Mouse (Mus musculus) spleen, postnatal 0 days (tissue): Measurements from ENCODE around the gene Olfr522. TPM values are rescaled to one million over a fixed set of nuclear protein-coding genes. Genes with fewer than 3 reads are reported as not detected.

Experiments
- polyA plus RNA-seq: library from polyadenylated mRNA; unstranded; fragments of >200 nt; fragmentation: Nextera tagmentation; extraction: Ambion mirVana; gene quantifications from 2 replicates; pipeline ENCODE4 v1.2.1, GENCODE M21; 2015

Olfr522 gene
- polyA plus RNA-seq, result not detected in 2 replicates

DNA sequence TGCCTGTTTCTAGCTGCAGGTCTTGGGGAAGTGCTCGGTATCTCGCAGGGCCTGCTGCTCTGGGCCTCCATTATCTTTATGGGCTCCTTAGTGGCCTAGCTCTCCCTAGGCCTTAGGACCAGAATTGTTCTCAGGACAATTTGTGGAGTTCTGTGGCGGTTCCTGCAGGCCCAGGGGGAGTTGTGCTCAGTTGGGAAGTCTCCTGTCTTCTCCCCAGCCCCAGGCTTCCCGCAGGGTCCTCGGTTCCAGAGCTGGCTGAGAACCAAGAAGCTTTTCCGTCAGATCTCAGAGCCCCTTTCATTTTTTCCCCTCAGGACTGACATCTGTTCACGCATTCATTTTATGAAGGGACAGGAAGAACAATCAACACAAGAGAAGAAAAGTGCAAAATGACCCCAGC lies at the start of gene Olfr522:
TSS of gene Olfr522 (minus strand) at position 101 of the 400 bp plus-strand sequence.

DNA sequence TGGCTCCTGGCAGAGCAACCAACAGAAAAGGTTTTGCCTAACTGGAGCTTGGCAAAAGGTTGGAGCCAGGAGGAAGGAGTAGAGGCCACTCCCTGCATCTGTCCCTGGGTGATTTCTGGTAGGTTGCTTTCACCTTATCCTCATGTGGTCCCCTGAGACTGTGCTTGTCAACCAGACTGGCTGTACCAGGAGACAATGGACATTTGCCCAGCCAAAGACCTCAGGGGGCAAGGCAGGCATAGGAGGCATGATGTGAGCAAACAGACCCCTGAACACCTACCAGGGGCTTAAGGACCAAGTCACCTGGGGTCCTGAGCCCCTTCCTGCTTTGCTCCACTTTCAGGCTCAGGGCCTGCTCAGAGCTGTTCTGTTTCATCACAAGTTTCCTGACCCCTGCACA lies 41.3 kb upstream of the Olfr522 start, which contains the start of gene Olfr524:
TSS of gene Olfr524 (minus strand) at position 101 of the 400 bp plus-strand sequence.

DNA sequence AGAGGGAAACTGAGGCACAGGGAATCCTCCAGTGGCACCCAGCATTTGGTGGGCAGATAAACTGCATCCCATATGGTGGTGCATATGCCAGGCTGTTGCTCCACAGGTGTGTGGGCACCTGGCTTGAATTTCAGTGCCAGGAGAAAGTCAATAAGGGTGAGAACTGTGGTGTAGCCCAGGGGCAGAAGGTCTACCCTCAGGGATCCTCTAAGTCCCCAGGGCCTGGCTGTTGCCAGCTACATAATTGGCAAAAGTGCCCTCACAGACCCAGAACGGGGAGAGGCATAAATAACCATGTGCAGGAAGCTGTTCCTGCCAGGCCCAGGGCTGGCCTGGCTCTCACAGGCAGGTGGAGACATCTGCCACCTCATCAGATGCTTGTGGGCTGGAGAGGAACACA lies 8.4 kb upstream of the Olfr522 start, which contains the start of gene Olfr523:
TSS of gene Olfr523 (plus strand) at position 282 of the 400 bp plus-strand sequence.

DNA sequence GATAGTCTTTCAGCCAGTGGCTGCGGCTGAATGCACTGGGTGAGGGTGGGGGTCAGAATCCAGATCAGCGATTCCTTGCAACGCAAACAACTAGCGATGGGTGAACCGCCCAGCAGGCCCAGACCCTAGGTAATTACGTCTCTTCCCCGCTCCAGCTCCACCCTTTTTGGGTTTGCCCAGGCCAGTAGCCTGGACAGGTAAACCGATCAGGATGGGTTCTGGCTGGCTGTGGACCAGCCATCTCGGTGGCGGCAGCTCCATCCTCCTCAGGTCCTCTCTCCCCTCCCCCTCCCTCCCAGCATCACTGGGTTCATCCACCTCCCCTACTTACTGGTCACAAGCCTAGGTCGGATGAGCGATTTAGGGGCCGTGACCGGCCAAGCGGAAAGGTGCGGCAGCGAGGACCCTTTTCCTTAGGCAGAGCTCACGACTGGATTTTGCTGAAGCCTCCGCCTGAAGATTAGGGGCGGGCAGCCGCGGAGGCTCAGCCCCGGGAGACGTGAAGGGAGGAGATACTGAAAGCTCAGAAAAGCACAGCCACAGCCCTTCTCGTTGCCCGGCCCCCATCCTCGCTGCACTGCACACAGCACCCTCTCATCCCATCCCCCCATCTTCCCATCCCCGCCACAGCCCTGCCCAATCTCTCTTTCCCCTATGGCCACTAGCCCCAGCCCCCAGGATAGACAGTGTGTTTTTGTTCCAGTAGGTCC lies 10.2 kb downstream of the Olfr522 start, which contains the start of gene Sprn:
TSS of gene Sprn (minus strand) at position 660 of the 710 bp plus-strand sequence.

DNA sequence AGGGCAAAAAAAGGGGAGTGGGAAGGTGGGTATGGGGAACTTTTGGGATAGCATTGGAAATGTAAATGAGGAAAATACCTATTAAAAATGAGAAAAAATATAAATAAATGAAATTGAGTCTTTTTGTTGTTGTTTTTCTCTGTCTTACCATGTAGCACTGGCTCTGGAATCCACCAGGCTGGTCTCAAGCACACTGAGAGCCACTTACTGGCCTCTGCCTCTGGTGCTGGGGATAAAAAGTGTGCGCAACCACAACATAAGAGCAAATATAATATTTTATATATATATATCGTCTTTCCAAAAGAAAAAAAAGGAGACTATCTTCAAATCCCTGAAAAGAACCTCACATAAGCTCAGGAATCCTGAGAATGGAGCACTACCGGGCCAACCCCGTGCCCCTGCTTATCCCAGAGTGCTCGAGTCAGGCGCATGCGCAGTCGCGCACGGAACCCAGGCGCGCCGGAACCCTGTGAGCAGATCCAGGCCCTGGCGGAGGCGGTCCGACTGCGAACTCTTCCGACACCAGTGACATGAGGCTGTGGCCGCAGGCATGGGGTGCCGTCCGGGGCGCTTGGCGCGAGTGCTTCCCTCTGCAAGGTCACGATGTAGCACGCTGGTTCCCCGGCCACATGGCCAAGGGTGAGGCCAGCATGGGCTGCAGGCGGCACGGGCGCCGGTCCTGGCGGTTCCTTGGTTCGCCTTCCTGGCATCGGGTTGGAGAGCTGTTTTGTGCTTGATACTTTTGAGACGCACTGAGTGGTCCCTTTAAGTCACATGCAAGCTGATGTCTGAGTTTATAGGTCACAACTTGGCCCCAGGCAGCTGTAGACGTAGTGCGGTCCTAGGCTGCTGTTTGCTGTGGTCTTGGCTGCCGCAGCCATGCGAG lies 27.2 kb downstream of the Olfr522 start, which contains the start of gene Mtg1:
TSS of gene Mtg1 (plus strand) at position 430 of the 886 bp plus-strand sequence.

DNA sequence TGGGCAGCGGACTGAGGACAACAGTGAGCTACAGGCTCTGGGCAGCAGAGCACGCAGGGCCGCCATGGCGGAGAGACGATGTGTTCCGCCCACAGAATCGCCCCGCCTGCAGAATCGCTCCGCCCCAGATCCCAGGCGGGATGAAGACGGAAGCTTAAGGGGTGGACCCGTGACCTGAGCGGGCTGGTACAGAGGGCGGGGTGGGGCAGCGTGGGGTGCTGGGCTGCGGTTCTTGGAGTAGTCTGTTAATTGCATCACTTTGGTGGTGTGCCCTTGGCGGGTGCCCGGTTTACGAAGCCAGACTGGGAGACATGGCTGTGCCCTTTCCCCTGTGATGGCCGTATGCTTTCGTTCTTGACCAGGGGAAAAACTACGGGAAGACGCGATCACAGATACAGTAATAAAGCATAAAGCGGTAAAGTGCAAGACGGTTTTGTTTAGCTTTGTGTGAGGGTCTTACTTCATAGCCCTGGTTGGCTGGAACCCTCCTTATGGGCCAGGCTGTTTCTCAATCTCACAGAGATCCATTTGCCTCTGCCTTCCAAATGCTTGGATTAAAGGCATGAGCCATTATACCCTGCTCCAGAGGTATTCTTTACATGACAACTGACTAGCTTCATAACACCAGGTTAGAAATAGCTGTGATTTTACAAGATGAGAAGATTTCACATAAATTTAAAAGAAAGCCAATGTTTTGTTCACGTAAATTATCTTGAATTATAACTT lies 48.1 kb downstream of the Olfr522 start, which contains the start of gene Echs1:
TSS of gene Echs1 (minus strand) at position 148 of the 726 bp plus-strand sequence.

DNA sequence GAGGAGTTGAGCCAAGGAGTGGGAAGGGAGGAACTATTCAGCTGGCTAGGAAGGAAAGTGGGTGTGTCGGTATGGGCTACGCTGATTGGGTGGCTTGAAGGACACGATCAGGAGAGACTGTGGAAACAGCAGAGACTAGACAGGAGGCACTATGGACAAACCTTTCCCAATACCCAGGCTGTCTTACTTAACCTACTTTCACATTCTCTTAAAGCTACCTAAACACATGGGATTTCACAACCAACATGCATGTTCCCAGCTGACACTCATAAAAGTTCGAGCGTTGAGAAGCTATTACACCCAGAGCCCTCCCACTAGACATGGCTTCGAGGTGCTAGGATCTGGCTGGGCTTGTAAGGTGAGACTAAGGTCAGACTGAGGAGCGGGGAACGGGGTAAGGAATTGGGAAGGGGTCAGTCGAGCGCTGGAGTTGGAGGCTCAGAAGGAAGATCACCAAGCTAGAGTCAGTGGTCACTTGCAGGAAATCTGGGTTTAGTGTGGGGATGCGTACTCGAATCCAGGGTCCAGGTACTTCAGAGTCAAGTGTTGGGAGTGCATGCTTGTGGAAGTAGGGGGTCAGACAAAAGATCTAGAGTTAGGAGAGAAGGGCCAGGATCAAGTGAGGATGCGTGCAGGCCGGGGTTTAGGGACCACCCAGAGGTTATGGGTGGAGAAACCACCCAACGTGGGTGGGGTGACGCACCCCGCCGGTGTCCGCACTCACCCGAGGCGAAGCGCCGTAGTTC lies 48.8 kb downstream of the Olfr522 start, which contains the start of gene Paox:
TSS of gene Paox (plus strand) at position 217 of the 746 bp plus-strand sequence.

Other genes with a start within 250 kb of the Olfr522 start
- not detected in 2 replicates for gene Utf1, start 221.0 kb downstream of the Olfr522 start, polyA plus RNA-seq
- 0.57 and 0.61 TPM in 2 replicates for gene 6430531B16Rik, start 186.0 kb downstream of the Olfr522 start, polyA plus RNA-seq
- 8.6 and 11.5 TPM in 2 replicates for gene Adam8, start 172.2 kb downstream of the Olfr522 start, polyA plus RNA-seq
- 21.9 and 22.6 TPM in 2 replicates for gene Zfp511, start 128.4 kb downstream of the Olfr522 start, polyA plus RNA-seq
- 28.0 TPM in 2 replicates for gene Tubgcp2, start 128.1 kb downstream of the Olfr522 start, polyA plus RNA-seq
- gene Msx3, start 115.7 kb downstream of the Olfr522 start, polyA plus RNA-seq, result not detected in 2 replicates
- 0.23 and 0.30 TPM in 2 replicates for gene Caly, start 82.2 kb downstream of the Olfr522 start, polyA plus RNA-seq
- not detected in 2 replicates for gene Prap1, start 71.4 kb downstream of the Olfr522 start, polyA plus RNA-seq
- 9.7 and 10.0 TPM in 2 replicates for gene Fuom, start 62.3 kb downstream of the Olfr522 start, polyA plus RNA-seq
- gene Paox, start 49.0 kb downstream of the Olfr522 start, polyA plus RNA-seq, result 14.4 and 15.9 TPM in 2 replicates
- gene Echs1, start 48.3 kb downstream of the Olfr522 start, polyA plus RNA-seq, result 45.9 and 53.3 TPM in 2 replicates
- 16.9 and 18.4 TPM in 2 replicates for gene Mtg1, start 27.2 kb downstream of the Olfr522 start, polyA plus RNA-seq
- 0.04 TPM in 1 of 2 replicates, not detected in the other for gene Sprn, start 9.9 kb downstream of the Olfr522 start, polyA plus RNA-seq
- gene Olfr523, start 8.5 kb upstream of the Olfr522 start, polyA plus RNA-seq, result not detected in 2 replicates
- not detected in 2 replicates for gene Olfr524, start 41.2 kb upstream of the Olfr522 start, polyA plus RNA-seq
- gene Cd163l1, start 53.5 kb upstream of the Olfr522 start, polyA plus RNA-seq, result 0.65 and 1.1 TPM in 2 replicates
- gene 5830411N06Rik, start 82.5 kb upstream of the Olfr522 start, polyA plus RNA-seq, result 0.04 and 0.07 TPM in 2 replicates
- not detected in 2 replicates for gene Olfr525, start 156.1 kb upstream of the Olfr522 start, polyA plus RNA-seq
- gene Olfr527, start 169.3 kb upstream of the Olfr522 start, polyA plus RNA-seq, result not detected in 2 replicates
- gene Olfr60, start 196.9 kb upstream of the Olfr522 start, polyA plus RNA-seq, result not detected in 2 replicates
- gene Olfr530, start 211.6 kb upstream of the Olfr522 start, polyA plus RNA-seq, result 0.06 TPM in 1 of 2 replicates, not detected in the other
- gene Olfr531, start 238.2 kb upstream of the Olfr522 start, polyA plus RNA-seq, result not detected in 2 replicates